Mouse (Mus musculus) limb, embryonic 14.5 days (tissue): Measurements from ENCODE around the gene Hnrnph1. TPM values are rescaled to one million over a fixed set of nuclear protein-coding genes. Genes with fewer than 3 reads are reported as not detected.
A peak's percentile ranks its signal among the peaks of the same experiment; 100 is the strongest.

Experiments
- ATAC-seq: fragments of 200-750 bp; cut with Nextera tagmentation; 2 replicates; pipeline ENCODE4 v1.8.0; 2017; ENCODE audit warnings: low read depth, moderate number of reproducible peaks, moderate TSS enrichment; ENCODE audit not compliant: low FRiP score
- DNase-seq: peaks from one replicate; pipeline ENCODE4 v3.0.0-alpha.2; 2015; ENCODE audit warnings: low spot score
- H3K27ac ChIP-seq: fragments of 300-500 bp; sonication (generic); replicated peaks from 2 replicates; pipeline ENCODE4 v1.5.1; 2014; ENCODE audit warnings: low read depth, mild to moderate bottlenecking, low read length, moderate library complexity, mixed read lengths
- H3K27me3 ChIP-seq: fragments of 300-500 bp; sonication (generic); 2 replicates; pipeline ENCODE4 v1.6.1; 2014; ENCODE audit warnings: low read length, mixed read lengths; ENCODE audit not compliant: control insufficient read depth, insufficient read depth
- H3K36me3 ChIP-seq: fragments of 300-500 bp; sonication (generic); 2 replicates; pipeline ENCODE4 v1.6.1; 2014; ENCODE audit warnings: mild to moderate bottlenecking, low read length, moderate library complexity, mixed read lengths; ENCODE audit not compliant: control insufficient read depth, insufficient read depth
- H3K4me1 ChIP-seq: fragments of 300-500 bp; sonication (generic); 2 replicates; pipeline ENCODE4 v1.6.1; 2014; ENCODE audit warnings: antibody characterized with exemption, low read length, mixed read lengths; ENCODE audit not compliant: control insufficient read depth, insufficient read depth
- H3K4me2 ChIP-seq: fragments of 300-500 bp; sonication (generic); replicated peaks from 2 replicates; pipeline ENCODE4 v1.6.1; 2014; ENCODE audit warnings: low read depth, mild to moderate bottlenecking, low read length, moderate library complexity; ENCODE audit not compliant: severe bottlenecking
- H3K4me3 ChIP-seq: fragments of 300-500 bp; sonication (generic); replicated peaks from 2 replicates; pipeline ENCODE4 v1.5.1; 2014; ENCODE audit warnings: low read length
- H3K9ac ChIP-seq: fragments of 300-500 bp; sonication (generic); 2 replicates; pipeline ENCODE4 v1.6.1; 2014; ENCODE audit warnings: mild to moderate bottlenecking, low read depth, low read length, moderate library complexity; ENCODE audit not compliant: severe bottlenecking
- H3K9me3 ChIP-seq: fragments of 300-500 bp; sonication (generic); 2 replicates; pipeline ENCODE4 v1.6.1; 2016; ENCODE audit warnings: low read length; ENCODE audit not compliant: control insufficient read depth
- POLR2A ChIP-seq: fragments of 200-500 bp; IDR thresholded peaks from 2 replicates; pipeline ENCODE4 v1.8.0; 2012; ENCODE audit warnings: inconsistent platforms, mild to moderate bottlenecking, moderate library complexity, borderline replicate concordance; ENCODE audit not compliant: insufficient read depth, insufficient read length; ENCODE audit errors: extremely low read depth
- WGBS: fragments of 180-500 bp; shearing (Covaris S2); extraction: QIAGEN DNeasy Blood & Tissue Kit; methylation state at CpG from one replicate; pipeline ENCODE4 v1.1.7; 2014; 5-methylcytosine and 5-hydroxymethylcytosine counted together
- polyA plus RNA-seq, 2 experiments: library from polyadenylated mRNA; depleted of rRNA in 1 of 2; stranded (reverse) in 1 of 2; unstranded in 1 of 2; fragments of >200 nt; fragmentation: Nextera tagmentation in 1 of 2; extraction: Ambion mirVana in 1 of 2; gene quantifications; 2 replicates each; pipeline versions ENCODE4 v1.2.1 to v1.2.3; 2012 to 2014

Gene Hnrnph1
- polyA plus RNA-seq, 2 experiments = 453 to 769 TPM

- H3K9ac ChIP-seq = no peak overlapping the region
- H3K4me2 ChIP-seq = no peak overlapping the region
- ATAC-seq = no peak
- TF ChIP-seq POLR2A = no peak
- no peaks in the 10 kb centered on the region for H3K36me3 ChIP-seq
- no peaks in the 10 kb centered on the region for H3K27me3 ChIP-seq
- H3K4me1 ChIP-seq = no peaks in the 10 kb centered on the region
- no peaks in the 10 kb centered on the region for H3K9me3 ChIP-seq
- H3K27ac ChIP-seq = no peak overlapping the region
- no peak overlapping the region for H3K4me3 ChIP-seq
- DNase-seq = no peak
Observed at GRCm38 (mm10) chr11:50365322-50365721, 11.5 kb upstream of the Hnrnph1 start.

DNA sequence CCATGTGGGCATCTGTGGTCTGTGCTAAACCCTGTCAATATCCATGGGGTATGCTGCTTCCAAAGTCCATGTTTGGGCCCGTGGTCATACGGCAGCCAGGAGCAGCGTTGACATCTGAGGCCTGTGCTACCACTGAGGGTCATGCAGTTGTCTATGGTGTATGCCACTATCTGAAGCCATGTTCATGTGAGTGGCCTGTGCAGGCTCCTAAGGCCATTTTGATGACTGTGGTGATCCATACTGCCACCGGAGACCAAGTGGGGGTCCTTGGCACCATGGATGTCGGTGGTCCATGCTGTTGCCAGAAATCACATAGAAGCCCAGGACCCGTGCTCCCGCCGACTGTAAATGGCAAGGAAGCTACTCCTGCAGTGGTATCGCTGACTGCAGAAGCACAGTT is 9.3 kb upstream of the Hnrnph1 start:
- no peaks in the 10 kb centered on the region for H3K36me3 ChIP-seq
- ATAC-seq (no peak), DNase-seq (no peak)
- H3K4me1 ChIP-seq = no peaks in the 10 kb centered on the region
- no peaks in the 10 kb centered on the region for H3K27me3 ChIP-seq
- no peak overlapping the region for H3K4me2 ChIP-seq
- H3K9me3 ChIP-seq = no peaks in the 10 kb centered on the region
- TF ChIP-seq POLR2A = no peak
- no peak overlapping the region for H3K4me3 ChIP-seq
- no peak overlapping the region for H3K9ac ChIP-seq
- WGBS = 94% methylated on average over 9 of the region's 9 CpGs
- no peak overlapping the region for H3K27ac ChIP-seq

GRCm38 (mm10) chr11:50369360-50369911 is 7.4 kb upstream of the Hnrnph1 start:
- no peak for TF ChIP-seq POLR2A
- ATAC-seq (no peak), DNase-seq (no peak)
- no peaks in the 10 kb centered on the region for H3K9me3 ChIP-seq
- no peak overlapping the region for H3K27ac ChIP-seq
- no peak overlapping the region for H3K9ac ChIP-seq
- H3K4me1 ChIP-seq = no peaks in the 10 kb centered on the region
- H3K27me3 ChIP-seq = no peaks in the 10 kb centered on the region
- no peak overlapping the region for H3K4me2 ChIP-seq
- H3K4me3 ChIP-seq = no peak overlapping the region
- no peaks in the 10 kb centered on the region for H3K36me3 ChIP-seq
- WGBS = 87% methylated on average over 5 of the region's 5 CpGs

- TF ChIP-seq POLR2A = no peak
- Histone ChIP-seq H3K9me3 (no peaks in the 10 kb centered on the region), H3K4me2 (peak overlapping the region; percentile 56), H3K9ac (peak overlapping the region; percentile 52), H3K36me3 (no peaks in the 10 kb centered on the region), H3K27me3 (no peaks in the 10 kb centered on the region), H3K4me3 (peak overlapping the region; percentile 31), H3K27ac (no peak overlapping the region), H3K4me1 (no peaks in the 10 kb centered on the region)
- ATAC-seq = no peak
- WGBS = 55% methylated on average over 4 of the region's 4 CpGs
- no peak for DNase-seq
Observed at GRCm38 (mm10) chr11:50370969-50371368, 5.8 kb upstream of the Hnrnph1 start.

DNA sequence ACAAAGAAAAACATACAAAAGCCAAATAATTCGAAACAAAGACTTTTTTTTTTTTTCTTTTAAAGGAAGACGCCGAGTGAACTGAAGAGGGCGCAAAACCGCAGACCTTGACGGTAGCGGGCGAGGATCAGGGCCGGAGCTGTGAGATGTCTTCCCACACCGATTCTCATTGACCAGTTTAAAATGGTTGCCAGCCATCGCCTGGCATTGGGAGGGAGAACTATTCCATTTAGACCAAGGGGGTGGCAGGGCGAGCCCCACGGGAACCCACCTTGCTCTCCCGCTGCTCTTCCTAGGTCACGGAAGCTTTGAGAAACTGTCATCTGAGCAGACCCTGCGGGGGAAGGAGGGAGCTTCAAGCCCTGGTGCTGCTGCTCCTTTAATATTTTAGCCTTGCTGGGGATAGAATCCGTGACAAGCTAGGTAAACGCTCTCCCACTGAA is 5.4 kb upstream of the Hnrnph1 start:
- Histone ChIP-seq H3K9ac (peak overlapping the region; percentile 52), H3K4me3 (peak overlapping the region; percentile 31), H3K4me1 (peaks cover 4% of the 10 kb centered on the region; the same call in 1 of the 2 replicates), H3K27me3 (no peaks in the 10 kb centered on the region), H3K4me2 (peak overlapping the region; percentile 56), H3K9me3 (no peaks in the 10 kb centered on the region), H3K27ac (no peak overlapping the region), H3K36me3 (no peaks in the 10 kb centered on the region)
- ATAC-seq (peak; percentile 62; the same call in 1 of the 2 replicates), DNase-seq (peak; percentile 71)
- 0 out of 2 replicates have a peak, but pooled peaks have one; percentile 29 for TF ChIP-seq POLR2A
- 4% methylated on average over 18 of the region's 18 CpGs for WGBS

DNA sequence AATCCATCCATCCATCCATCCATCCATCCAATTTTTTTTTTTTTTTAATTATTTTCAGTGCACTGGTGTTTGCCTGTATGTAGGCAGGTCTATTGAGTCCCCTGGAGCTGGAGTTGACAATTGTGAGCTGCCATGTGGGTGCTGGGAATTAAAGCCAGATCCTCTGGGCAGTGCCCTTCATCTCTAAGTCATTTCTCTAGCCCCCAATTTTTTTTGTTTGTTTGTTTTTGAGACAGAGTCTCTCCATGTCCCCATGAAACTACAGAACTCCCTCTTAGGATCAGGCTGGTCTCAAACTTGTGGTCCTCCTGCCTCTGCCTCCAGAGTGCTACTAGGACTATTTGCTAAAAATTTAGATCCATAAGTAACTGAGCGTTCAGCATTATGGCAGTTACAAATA is 4.9 kb upstream of the Hnrnph1 start:
- DNase-seq = no peak
- ATAC-seq = no peak
- no peak for TF ChIP-seq POLR2A
- no peak overlapping the region for H3K4me3 ChIP-seq
- H3K9ac ChIP-seq = no peak overlapping the region
- no peaks in the 10 kb centered on the region for H3K27me3 ChIP-seq
- H3K36me3 ChIP-seq = no peaks in the 10 kb centered on the region
- no peak overlapping the region for H3K27ac ChIP-seq
- 88% methylated on average over 1 of the region's 1 CpGs for WGBS
- peaks cover 7% of the 10 kb centered on the region; the same call in 1 of the 2 replicates for H3K4me1 ChIP-seq
- H3K4me2 ChIP-seq = no peak overlapping the region; the same call in 1 of the 2 replicates
- H3K9me3 ChIP-seq = no peaks in the 10 kb centered on the region
